Mouse (Mus musculus) spleen, adult 2 months (tissue): Measurements from ENCODE around the gene Gm20388. TPM values are rescaled to one million over a fixed set of nuclear protein-coding genes. Genes with fewer than 3 reads are reported as not detected.
A peak's percentile ranks its signal among the peaks of the same experiment; 100 is the strongest.

ENCODE experiments used
- DNase-seq, 2 experiments: peaks; one replicate each; pipeline versions ENCODE4 v3.0.0 to v3.0.0-alpha.2; 2012 to 2021; ENCODE audit warnings: low spot score in 2 of 2, low read depth in 1 of 2
- H3K27ac ChIP-seq: fragments of 200-500 bp; 2 replicates; pipeline ENCODE4 v1.5.1; 2012; ENCODE audit warnings: low read length, inconsistent platforms; ENCODE audit not compliant: insufficient read depth
- H3K27me3 ChIP-seq: fragments of 200-500 bp; 2 replicates; pipeline ENCODE4 v1.6.1; 2012; ENCODE audit warnings: mild to moderate bottlenecking, moderate library complexity, low read length, inconsistent platforms; ENCODE audit not compliant: control insufficient read depth, insufficient read depth
- H3K36me3 ChIP-seq: fragments of 200-500 bp; 2 replicates; pipeline ENCODE4 v1.6.1; 2012; ENCODE audit warnings: mild to moderate bottlenecking, low read length, inconsistent platforms; ENCODE audit not compliant: control insufficient read depth, insufficient read depth
- H3K4me1 ChIP-seq: fragments of 200-500 bp; 2 replicates; pipeline ENCODE4 v1.6.1; 2011; ENCODE audit warnings: inconsistent platforms; ENCODE audit not compliant: control insufficient read depth, insufficient read depth, insufficient read length
- H3K4me3 ChIP-seq: fragments of 200-500 bp; 2 replicates; pipeline ENCODE4 v1.5.1; 2011; ENCODE audit warnings: mild to moderate bottlenecking, inconsistent platforms; ENCODE audit not compliant: insufficient read depth, insufficient read length; ENCODE audit errors: extremely low read depth
- CTCF ChIP-seq: fragments of 200-500 bp; IDR thresholded peaks from 2 replicates; pipeline ENCODE4 v1.5.1; 2011; ENCODE audit warnings: mild to moderate bottlenecking, inconsistent platforms; ENCODE audit not compliant: insufficient read depth, insufficient read length, insufficient replicate concordance; ENCODE audit errors: extremely low read depth
- POLR2A ChIP-seq: fragments of 200-500 bp; IDR thresholded peaks from 2 replicates; pipeline ENCODE4 v1.6.1; 2011; ENCODE audit warnings: low read depth, low read length, inconsistent platforms
- WGBS: fragments of 180-500 bp; shearing (Covaris S2); methylation state at CpG from one replicate; pipeline ENCODE4 v1.1.7; 2018; 5-methylcytosine and 5-hydroxymethylcytosine counted together
- polyA plus RNA-seq: library from polyadenylated mRNA; depleted of rRNA; stranded (reverse); fragments of >200 nt; gene quantifications from 2 replicates; pipeline ENCODE4 v1.2.3, GENCODE M21; 2012

The Gm20388 gene
- polyA plus RNA-seq, 1 experiment, result 26.1 TPM

GRCm38 (mm10) chr8:121598892-121599291, 1688.3 kb downstream of the Gm20388 start:
- peak; percentile 89 for TF ChIP-seq CTCF
- no peak for TF ChIP-seq POLR2A

GRCm38 (mm10) chr8:121599842-121600241, 1689.2 kb downstream of the Gm20388 start:
- WGBS, result 93% methylated on average over 14 of the region's 14 CpGs
- H3K4me3 ChIP-seq, result no peak overlapping the region
- TF ChIP-seq CTCF, result no peak
- no peak for TF ChIP-seq POLR2A
- no peak for DNase-seq
- no peaks in the 10 kb centered on the region for H3K4me1 ChIP-seq
- H3K36me3 ChIP-seq, result peaks cover 13% of the 10 kb centered on the region
- no peaks in the 10 kb centered on the region for H3K27me3 ChIP-seq
- no peak overlapping the region for H3K27ac ChIP-seq

More at GRCm38 (mm10) chr8:121598892-121599291, 1688.3 kb downstream of the Gm20388 start:
- WGBS, result 22% methylated on average over 7 of the region's 7 CpGs
- no peak overlapping the region for H3K27ac ChIP-seq
- H3K27me3 ChIP-seq, result no peaks in the 10 kb centered on the region
- DNase-seq, result peak; percentile 54 to 74
- H3K36me3 ChIP-seq, result peaks cover 22% of the 10 kb centered on the region
- no peak overlapping the region for H3K4me3 ChIP-seq
- H3K4me1 ChIP-seq, result no peaks in the 10 kb centered on the region

DNA sequence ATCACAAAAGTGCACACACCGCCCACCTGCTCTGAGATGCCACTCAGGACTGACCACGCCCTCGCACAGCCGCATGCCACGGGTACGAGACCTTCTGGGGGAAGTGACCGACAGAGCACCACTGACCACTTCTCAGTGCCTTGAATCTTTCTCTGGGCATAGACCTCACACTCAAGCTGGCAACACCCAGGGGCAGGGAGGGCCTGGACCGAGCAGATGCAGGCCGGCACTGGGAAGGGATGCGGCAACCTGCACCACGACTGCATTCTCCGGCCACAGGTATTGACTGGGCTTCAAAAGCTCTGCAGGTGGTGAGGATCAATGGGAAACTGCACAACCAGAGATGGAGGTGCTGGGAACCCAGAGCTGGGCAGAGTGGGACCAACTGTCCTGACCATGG, 1691.8 kb downstream of the Gm20388 start:
- H3K4me3 ChIP-seq, result no peak overlapping the region
- no peak for DNase-seq

DNA sequence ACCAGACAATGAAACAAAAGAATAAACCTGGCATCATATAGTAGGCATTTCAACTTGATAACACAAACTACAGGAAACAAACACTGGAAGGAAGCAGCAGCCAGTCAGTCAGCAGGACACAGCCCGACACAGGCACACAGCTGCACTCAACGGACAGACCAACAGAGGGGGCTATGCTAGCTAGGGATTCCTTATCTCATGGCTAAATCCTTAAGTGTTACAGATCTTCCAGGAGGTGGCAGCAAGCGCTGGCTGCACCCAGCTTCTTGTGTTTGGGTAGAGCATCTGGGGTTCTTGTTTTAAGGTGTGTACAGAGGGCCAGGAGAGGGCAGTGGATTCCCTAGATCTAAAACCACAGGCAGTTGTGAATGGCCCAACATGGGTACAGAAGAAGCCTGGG, 1692.2 kb downstream of the Gm20388 start:
- no peaks in the 10 kb centered on the region for H3K4me1 ChIP-seq
- no peak overlapping the region for H3K4me3 ChIP-seq
- WGBS, result 10% methylated on average over 3 of the region's 3 CpGs
- peak in 1 of 2 experiments; percentile 27 for DNase-seq
- TF ChIP-seq POLR2A (no peak), CTCF (peak; percentile 37; the same call in 1 of the 2 replicates)
- H3K27me3 ChIP-seq, result no peaks in the 10 kb centered on the region
- no peak overlapping the region for H3K27ac ChIP-seq
- H3K36me3 ChIP-seq, result peaks cover 4% of the 10 kb centered on the region; the same call in 1 of the 2 replicates

More for the DNA sequence above, 1691.8 kb downstream of the Gm20388 start:
- peaks cover 5% of the 10 kb centered on the region for H3K36me3 ChIP-seq
- 94% methylated on average over 12 of the region's 12 CpGs for WGBS
- H3K4me1 ChIP-seq, result no peaks in the 10 kb centered on the region
- TF ChIP-seq POLR2A (no peak), CTCF (no peak)
- H3K27me3 ChIP-seq, result no peaks in the 10 kb centered on the region
- no peak overlapping the region for H3K27ac ChIP-seq

- WGBS, result 94% methylated on average over 12 of the region's 12 CpGs
- DNase-seq, result no peak
- Histone ChIP-seq H3K36me3 (peaks cover 2% of the 10 kb centered on the region; the same call in 1 of the 2 replicates), H3K27ac (no peak overlapping the region), H3K4me1 (no peaks in the 10 kb centered on the region), H3K27me3 (no peaks in the 10 kb centered on the region), H3K4me3 (no peak overlapping the region)
- TF ChIP-seq CTCF, result no peak
- no peak for TF ChIP-seq POLR2A
Measured at GRCm38 (mm10) chr8:121603801-121604200, 1693.2 kb downstream of the Gm20388 start.

GRCm38 (mm10) chr8:121607661-121608060, 1697.0 kb downstream of the Gm20388 start:
- Histone ChIP-seq H3K27ac (no peak overlapping the region), H3K4me1 (no peaks in the 10 kb centered on the region), H3K36me3 (no peaks in the 10 kb centered on the region), H3K27me3 (no peaks in the 10 kb centered on the region), H3K4me3 (no peak overlapping the region)
- WGBS, result 86% methylated on average over 5 of the region's 5 CpGs
- DNase-seq, result no peak
- TF ChIP-seq POLR2A, result no peak
- TF ChIP-seq CTCF, result no peak

- no peak for DNase-seq
- Histone ChIP-seq H3K27me3 (no peaks in the 10 kb centered on the region), H3K4me1 (no peaks in the 10 kb centered on the region), H3K36me3 (no peaks in the 10 kb centered on the region), H3K27ac (no peak overlapping the region), H3K4me3 (no peak overlapping the region)
- 88% methylated on average over 15 of the region's 15 CpGs for WGBS
- no peak for TF ChIP-seq POLR2A
- TF ChIP-seq CTCF, result no peak
Measured at GRCm38 (mm10) chr8:121609251-121609650, 1698.6 kb downstream of the Gm20388 start.
